Mouse (Mus musculus) intestine, embryonic 16.5 days (tissue): ENCODE data around the gene Slc3a2. TPM values are rescaled to one million over a fixed set of nuclear protein-coding genes. Genes with fewer than 3 reads are reported as not detected.

Experiments
- ATAC-seq: fragments of 200-750 bp; cut with Nextera tagmentation; 2 replicates; pipeline ENCODE4 v1.8.0; 2017; ENCODE audit warnings: moderate TSS enrichment, moderate library complexity
- H3K27ac ChIP-seq: fragments of 300-500 bp; sonication (generic); 2 replicates; pipeline ENCODE4 v1.5.1; 2014; ENCODE audit warnings: mild to moderate bottlenecking, low read length
- H3K27me3 ChIP-seq: fragments of 300-500 bp; sonication (generic); replicated peaks from 2 replicates; pipeline ENCODE4 v1.6.1; 2014; ENCODE audit warnings: low read length, control low read depth, mixed read lengths; ENCODE audit not compliant: control insufficient read depth, insufficient read depth
- H3K36me3 ChIP-seq: fragments of 300-500 bp; sonication (generic); 2 replicates; pipeline ENCODE4 v1.6.1; 2014; ENCODE audit warnings: low read length, control low read depth; ENCODE audit not compliant: control insufficient read depth, insufficient read depth
- H3K4me1 ChIP-seq: fragments of 300-500 bp; sonication (generic); 2 replicates; pipeline ENCODE4 v1.6.1; 2014; ENCODE audit warnings: low read length, control low read depth, mixed read lengths; ENCODE audit not compliant: control insufficient read depth, insufficient read depth
- H3K4me2 ChIP-seq: fragments of 300-500 bp; sonication (generic); 2 replicates; pipeline ENCODE4 v1.6.1; 2014; ENCODE audit warnings: low read depth, low read length, control low read depth
- H3K4me3 ChIP-seq: fragments of 300-500 bp; sonication (generic); 2 replicates; pipeline ENCODE4 v1.5.1; 2014; ENCODE audit warnings: mild to moderate bottlenecking, low read length
- H3K9ac ChIP-seq: fragments of 300-500 bp; sonication (generic); 2 replicates; pipeline ENCODE4 v1.6.1; 2014; ENCODE audit warnings: low read depth, low read length
- H3K9me3 ChIP-seq: fragments of 300-500 bp; sonication (generic); 2 replicates; pipeline ENCODE4 v1.6.1; 2016; ENCODE audit warnings: low read length, control low read depth; ENCODE audit not compliant: control insufficient read depth
- WGBS: fragments of 180-500 bp; shearing (Covaris S2); extraction: QIAGEN DNeasy Blood & Tissue Kit; methylation state at CpG from one replicate; pipeline ENCODE4 v1.1.7; 2014; 5-methylcytosine and 5-hydroxymethylcytosine counted together
- polyA plus RNA-seq: library from polyadenylated mRNA; unstranded; fragments of >200 nt; fragmentation: Nextera tagmentation; extraction: Ambion mirVana; gene quantifications from 2 replicates; pipeline ENCODE4 v1.2.1, GENCODE M21; 2015

Gene Slc3a2
- polyA plus RNA-seq, 1 experiment from 2014 or later = 211 TPM

GRCm38 (mm10) chr19:8706132-8706667 lies 17.0 kb downstream of the Slc3a2 start:
- no peak overlapping the region for H3K4me3 ChIP-seq
- H3K9ac ChIP-seq = no peak overlapping the region
- ATAC-seq = 0 out of 2 replicates have a peak, but pooled peaks have one; percentile 3
- H3K4me1 ChIP-seq = peaks cover 16% of the 10 kb centered on the region
- peaks cover 24% of the 10 kb centered on the region; the same call in 1 of the 2 replicates for H3K36me3 ChIP-seq
- H3K27ac ChIP-seq = no peak overlapping the region
- WGBS = 83% methylated on average over 7 of the region's 7 CpGs
- H3K27me3 ChIP-seq = no peaks in the 10 kb centered on the region
- no peak overlapping the region for H3K4me2 ChIP-seq
- H3K9me3 ChIP-seq = no peaks in the 10 kb centered on the region

GRCm38 (mm10) chr19:8705026-8705708 lies 18.0 kb downstream of the Slc3a2 start:
- peaks cover 24% of the 10 kb centered on the region; the same call in 1 of the 2 replicates for H3K36me3 ChIP-seq
- H3K27ac ChIP-seq = no peak overlapping the region
- ATAC-seq = no peak
- peaks cover 6% of the 10 kb centered on the region; the same call in 1 of the 2 replicates for H3K4me1 ChIP-seq
- no peak overlapping the region for H3K4me3 ChIP-seq
- no peak overlapping the region for H3K4me2 ChIP-seq
- 72% methylated on average over 6 of the region's 6 CpGs for WGBS
- H3K9ac ChIP-seq = no peak overlapping the region
- H3K27me3 ChIP-seq = no peaks in the 10 kb centered on the region
- H3K9me3 ChIP-seq = no peaks in the 10 kb centered on the region

GRCm38 (mm10) chr19:8703571-8703970 lies 19.6 kb downstream of the Slc3a2 start:
- Histone ChIP-seq H3K36me3 (peaks cover 14% of the 10 kb centered on the region; the same call in 1 of the 2 replicates), H3K9ac (no peak overlapping the region), H3K4me3 (no peak overlapping the region), H3K4me1 (no peaks in the 10 kb centered on the region), H3K9me3 (no peaks in the 10 kb centered on the region), H3K4me2 (no peak overlapping the region), H3K27ac (no peak overlapping the region), H3K27me3 (no peaks in the 10 kb centered on the region)
- 51% methylated on average over 4 of the region's 4 CpGs for WGBS
- no peak for ATAC-seq

- H3K27me3 ChIP-seq = no peaks in the 10 kb centered on the region
- no peak overlapping the region for H3K9ac ChIP-seq
- H3K4me2 ChIP-seq = no peak overlapping the region
- H3K4me3 ChIP-seq = no peak overlapping the region
- H3K36me3 ChIP-seq = 0 out of 2 replicates have a peak, but pooled peaks cover 6% of the 10 kb centered on the region
- H3K27ac ChIP-seq = no peak overlapping the region
- no peak for ATAC-seq
- no peaks in the 10 kb centered on the region for H3K9me3 ChIP-seq
- H3K4me1 ChIP-seq = no peaks in the 10 kb centered on the region
- 59% methylated on average over 3 of the region's 3 CpGs for WGBS
Measured at GRCm38 (mm10) chr19:8702458-8702857, 20.7 kb downstream of the Slc3a2 start.

- no peak overlapping the region for H3K9ac ChIP-seq
- ATAC-seq = no peak
- 83% methylated on average over 9 of the region's 9 CpGs for WGBS
- no peak overlapping the region for H3K4me2 ChIP-seq
- no peak overlapping the region for H3K4me3 ChIP-seq
- H3K27me3 ChIP-seq = no peaks in the 10 kb centered on the region
- no peaks in the 10 kb centered on the region for H3K36me3 ChIP-seq
- no peaks in the 10 kb centered on the region for H3K9me3 ChIP-seq
- no peak overlapping the region for H3K27ac ChIP-seq
- H3K4me1 ChIP-seq = no peaks in the 10 kb centered on the region
Measured at GRCm38 (mm10) chr19:8699652-8700051, 23.5 kb downstream of the Slc3a2 start.

- no peak overlapping the region for H3K4me3 ChIP-seq
- ATAC-seq = peak; percentile 73
- H3K4me2 ChIP-seq = no peak overlapping the region
- no peak overlapping the region for H3K9ac ChIP-seq
- WGBS = 31% methylated on average over 5 of the region's 6 CpGs
- H3K4me1 ChIP-seq = no peaks in the 10 kb centered on the region
- no peaks in the 10 kb centered on the region for H3K27me3 ChIP-seq
- H3K9me3 ChIP-seq = no peaks in the 10 kb centered on the region
- no peak overlapping the region for H3K27ac ChIP-seq
- no peaks in the 10 kb centered on the region for H3K36me3 ChIP-seq
Measured at GRCm38 (mm10) chr19:8695330-8695729, 27.8 kb downstream of the Slc3a2 start.

GRCm38 (mm10) chr19:8692740-8693139 lies 30.4 kb downstream of the Slc3a2 start:
- H3K9ac ChIP-seq = no peak overlapping the region
- no peaks in the 10 kb centered on the region for H3K36me3 ChIP-seq
- no peaks in the 10 kb centered on the region for H3K4me1 ChIP-seq
- WGBS = 82% methylated on average over 5 of the region's 5 CpGs
- no peaks in the 10 kb centered on the region for H3K27me3 ChIP-seq
- H3K27ac ChIP-seq = no peak overlapping the region
- no peak for ATAC-seq
- no peak overlapping the region for H3K4me2 ChIP-seq
- H3K4me3 ChIP-seq = no peak overlapping the region
- H3K9me3 ChIP-seq = no peaks in the 10 kb centered on the region

- H3K9me3 ChIP-seq = no peaks in the 10 kb centered on the region
- H3K36me3 ChIP-seq = no peaks in the 10 kb centered on the region
- 59% methylated on average over 9 of the region's 9 CpGs for WGBS
- H3K27ac ChIP-seq = no peak overlapping the region
- no peaks in the 10 kb centered on the region for H3K27me3 ChIP-seq
- no peak overlapping the region for H3K4me3 ChIP-seq
- no peak for ATAC-seq
- H3K9ac ChIP-seq = no peak overlapping the region
- H3K4me1 ChIP-seq = no peaks in the 10 kb centered on the region
- H3K4me2 ChIP-seq = no peak overlapping the region
Measured at GRCm38 (mm10) chr19:8691871-8692539, 31.2 kb downstream of the Slc3a2 start.

GRCm38 (mm10) chr19:8683627-8684026 lies 39.5 kb downstream of the Slc3a2 start:
- Histone ChIP-seq H3K9me3 (no peaks in the 10 kb centered on the region), H3K4me2 (no peak overlapping the region), H3K9ac (no peak overlapping the region), H3K36me3 (no peaks in the 10 kb centered on the region), H3K27me3 (no peaks in the 10 kb centered on the region), H3K27ac (no peak overlapping the region), H3K4me1 (peaks cover 16% of the 10 kb centered on the region), H3K4me3 (no peak overlapping the region)
- WGBS = 74% methylated on average over 2 of the region's 2 CpGs
- no peak for ATAC-seq
